ENCODE assay signal across 21 mouse cellular contexts in genomic region chr2:143055251-143055650, GRCm38 (mm10). TPM values are rescaled to one million over a fixed set of nuclear protein-coding genes. Genes with fewer than 3 reads are reported as not detected.
"Had no signal": no experiment of that assay in that cellular context is flagged by ENCODE, and none has a peak within 500 bp of the region (broad histone marks: within the 10 kb centered on the region; RNA-seq: fewer than 3 reads in every experiment).

No protein-coding gene starts in this region.

- H3K36me3 ChIP-seq: limb, embryonic 12.5 days; limb, embryonic 15.5 days; stomach, embryonic 15.5 days had no signal

- H3K27me3 ChIP-seq: limb, embryonic 12.5 days; limb, embryonic 15.5 days; stomach, embryonic 15.5 days had no signal

- H3K4me2 ChIP-seq: limb, embryonic 12.5 days; limb, embryonic 15.5 days; liver, embryonic 11.5 days; lung, embryonic 14.5 days; stomach, embryonic 15.5 days had no signal

- H3K27ac ChIP-seq: kidney, postnatal 0 days; layer of hippocampus, adult 2 months; limb, embryonic 12.5 days; limb, embryonic 15.5 days; liver, embryonic 14.5 days; macrophage; stomach, embryonic 15.5 days had no signal

- H3K4me1 ChIP-seq: limb, embryonic 12.5 days; limb, embryonic 15.5 days; stomach, embryonic 15.5 days had no signal

- ATAC-seq: intestine, postnatal 0 days; liver, postnatal 0 days; lung, postnatal 0 days had no signal

- DNase-seq: kidney, adult 2 months; kidney, postnatal 25 days; layer of hippocampus, adult 9-11 months; left cerebral cortex, postnatal 4 days; liver, postnatal 0 days; lung, embryonic 14.5 days; retina, postnatal 1 day; right cerebral cortex, postnatal 25 days; spleen, adult 18-20 months; thymus, postnatal 25 days had no signal

- H3K4me3 ChIP-seq: layer of hippocampus, adult 2 months; limb, embryonic 12.5 days; limb, embryonic 15.5 days; stomach, embryonic 15.5 days had no signal

- H3K9ac ChIP-seq: limb, embryonic 12.5 days; limb, embryonic 15.5 days; liver, embryonic 14.5 days; liver, postnatal 0 days; lung, embryonic 14.5 days; stomach, embryonic 15.5 days had no signal

- H3K9me3 ChIP-seq: limb, embryonic 12.5 days; limb, embryonic 15.5 days; stomach, embryonic 15.5 days had no signal

RNA-seq across cellular contexts. Expression of gene Otor, which starts 23.0 kb away (rescaled TPM):
- polyA plus RNA-seq: kidney, adult 2 months; kidney, postnatal 0 days; large intestine, adult 2 months; liver, postnatal 0 days; lung, postnatal 0 days; macrophage had no signal
